Mouse (Mus musculus): ENCODE results near the gene Armc8.

Gene Armc8

GRCm38 (mm10) chr9:99447323-99447722 is 121.4 kb downstream of the Armc8 start:
- DNase-seq (ENCODE audit: low read depth, low spot score), result no peak

GRCm38 (mm10) chr9:99446259-99446658 is 122.4 kb downstream of the Armc8 start:
- no peak for DNase-seq (ENCODE audit: low read depth, low spot score)

GRCm38 (mm10) chr9:99444590-99445178 is 124.0 kb downstream of the Armc8 start:
- no peak for DNase-seq (ENCODE audit: low read depth, low spot score)

GRCm38 (mm10) chr9:99441647-99442433 is 126.9 kb downstream of the Armc8 start:
- no peak for DNase-seq (ENCODE audit: low read depth, low spot score)

GRCm38 (mm10) chr9:99440941-99441340 is 127.8 kb downstream of the Armc8 start:
- DNase-seq (ENCODE audit: low read depth, low spot score), result no peak

GRCm38 (mm10) chr9:99439064-99439463 is 129.6 kb downstream of the Armc8 start:
- DNase-seq (ENCODE audit: low read depth, low spot score), result no peak

- no peak for DNase-seq (ENCODE audit: low read depth, low spot score)
Observed at GRCm38 (mm10) chr9:99437781-99438565, 130.7 kb downstream of the Armc8 start.

- no peak for DNase-seq (ENCODE audit: low read depth, low spot score)
Observed at GRCm38 (mm10) chr9:99437031-99437764, 131.5 kb downstream of the Armc8 start, which contains the start of gene Mras. Mras (minus strand) TSS chr9:99437381.

GRCm38 (mm10) chr9:99436182-99437030 is 132.3 kb downstream of the Armc8 start:
- no peak for DNase-seq (ENCODE audit: low read depth, low spot score)

GRCm38 (mm10) chr9:99435619-99436181 is 133.0 kb downstream of the Armc8 start:
- no peak for DNase-seq (ENCODE audit: low read depth, low spot score)

GRCm38 (mm10) chr9:99434892-99435618 is 133.6 kb downstream of the Armc8 start:
- no peak for DNase-seq (ENCODE audit: low read depth, low spot score)

- no peak for DNase-seq (ENCODE audit: low read depth, low spot score)
Observed at GRCm38 (mm10) chr9:99432478-99432877, 136.2 kb downstream of the Armc8 start.

- no peak for DNase-seq (ENCODE audit: low read depth, low spot score)
Observed at GRCm38 (mm10) chr9:99431963-99432362, 136.7 kb downstream of the Armc8 start.

- DNase-seq (ENCODE audit: low read depth, low spot score), result no peak
Observed at GRCm38 (mm10) chr9:99431346-99431745, 137.4 kb downstream of the Armc8 start.

GRCm38 (mm10) chr9:99430806-99431205 is 137.9 kb downstream of the Armc8 start:
- no peak for DNase-seq (ENCODE audit: low read depth, low spot score)

- DNase-seq (ENCODE audit: low read depth, low spot score), result no peak
Observed at GRCm38 (mm10) chr9:99429845-99430244, 138.9 kb downstream of the Armc8 start.

GRCm38 (mm10) chr9:99428601-99429331 is 139.9 kb downstream of the Armc8 start:
- no peak for DNase-seq (ENCODE audit: low read depth, low spot score)

All from c-Kit-negative CD71-positive TER-119-positive erythroid progenitor cells, embryonic 14.5 days (primary cell).